Mouse (Mus musculus) kidney, embryonic 15.5 days (tissue): ENCODE measurements at regions not wholly inside any gene's neighbourhood (a gene's known extent, or its start where the extent isn't known, plus 50 kb on each side); places are given as distances from the start of the nearest gene placed in this dataset.

Source experiments
- ATAC-seq: fragments of 200-750 bp; cut with Nextera tagmentation; replicated peaks from 2 replicates; pipeline ENCODE4 v1.8.0; 2017; ENCODE audit warnings: moderate TSS enrichment; ENCODE audit not compliant: low FRiP score
- H3K27ac ChIP-seq: fragments of 300-500 bp; sonication (generic); 2 replicates; pipeline ENCODE4 v1.5.1; 2015; ENCODE audit warnings: mild to moderate bottlenecking, inconsistent platforms
- H3K27me3 ChIP-seq: fragments of 300-500 bp; sonication (generic); 2 replicates; pipeline ENCODE4 v1.6.1; 2015; ENCODE audit warnings: inconsistent platforms
- H3K36me3 ChIP-seq: fragments of 300-500 bp; sonication (generic); 2 replicates; pipeline ENCODE4 v1.6.1; 2015; ENCODE audit warnings: inconsistent platforms
- H3K4me1 ChIP-seq: fragments of 300-500 bp; sonication (generic); 2 replicates; pipeline ENCODE4 v1.6.1; 2015; ENCODE audit warnings: inconsistent platforms
- H3K4me2 ChIP-seq: fragments of 300-500 bp; sonication (generic); 2 replicates; pipeline ENCODE4 v1.6.1; 2015; ENCODE audit warnings: moderate library complexity, mild to moderate bottlenecking, inconsistent platforms
- H3K4me3 ChIP-seq: fragments of 300-500 bp; sonication (generic); replicated peaks from 2 replicates; pipeline ENCODE4 v1.5.1; 2015; ENCODE audit warnings: mild to moderate bottlenecking, inconsistent platforms
- H3K9ac ChIP-seq: fragments of 300-500 bp; sonication (generic); 2 replicates; pipeline ENCODE4 v1.6.1; 2015; ENCODE audit warnings: mild to moderate bottlenecking, inconsistent platforms
- H3K9me3 ChIP-seq: fragments of 300-500 bp; sonication (generic); replicated peaks from 2 replicates; pipeline ENCODE4 v1.6.1; 2016; ENCODE audit warnings: inconsistent platforms
- WGBS: fragments of 180-500 bp; shearing (Covaris S2); methylation state at CpG from one replicate; pipeline ENCODE4 v1.1.7; 2015; ENCODE audit warnings: mixed read lengths; 5-methylcytosine and 5-hydroxymethylcytosine counted together

GRCm38 (mm10) chrX:60833456-60833855 lies 59.8 kb downstream of the Sox3 start:
- no peak overlapping the region for H3K4me2 ChIP-seq
- WGBS = 86% methylated on average over 6 of the region's 6 CpGs
- no peak for ATAC-seq
- H3K4me1 ChIP-seq = no peaks in the 10 kb centered on the region
- no peaks in the 10 kb centered on the region for H3K27me3 ChIP-seq
- H3K9ac ChIP-seq = no peak overlapping the region
- no peak overlapping the region for H3K27ac ChIP-seq
- H3K4me3 ChIP-seq = no peak overlapping the region
- H3K9me3 ChIP-seq = no peaks in the 10 kb centered on the region
- H3K36me3 ChIP-seq = no peaks in the 10 kb centered on the region

DNA sequence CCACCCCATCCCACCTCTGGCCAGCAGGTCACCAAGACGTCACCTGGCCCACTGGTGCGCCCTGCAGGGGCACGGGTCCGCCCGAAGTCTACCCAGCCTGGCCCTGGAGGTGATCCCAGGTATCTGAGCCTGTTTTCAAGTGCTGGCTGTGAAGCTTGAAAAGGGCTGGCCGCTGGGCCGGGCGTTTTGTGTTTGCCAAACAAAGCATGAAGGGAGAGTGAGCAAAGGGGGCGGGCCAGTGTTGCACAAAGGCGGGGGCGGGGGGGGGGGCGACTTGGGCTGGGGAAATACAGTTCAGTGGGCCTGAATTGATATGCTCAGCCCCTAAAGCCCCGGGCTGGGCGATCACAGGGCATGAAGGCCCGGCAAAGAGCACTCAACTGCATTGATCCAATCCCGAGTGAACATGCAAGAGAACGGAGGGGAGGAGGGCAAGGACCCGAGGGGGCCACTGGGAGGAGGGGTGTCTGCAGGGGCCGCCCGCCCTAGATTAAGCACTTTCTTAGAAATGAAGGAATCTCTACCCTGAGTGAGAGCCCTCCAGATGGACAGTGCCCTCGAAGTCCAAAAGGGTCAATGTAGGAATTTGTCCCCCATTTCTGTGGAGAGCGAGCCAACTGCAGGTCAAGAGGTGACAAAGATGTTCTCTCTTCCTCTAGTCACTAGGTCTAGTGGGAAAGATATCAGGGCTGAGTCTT lies 61.8 kb downstream of the Sox3 start:
- H3K36me3 ChIP-seq = no peaks in the 10 kb centered on the region
- WGBS = 26% methylated on average over 22 of the region's 22 CpGs
- H3K9me3 ChIP-seq = no peaks in the 10 kb centered on the region
- H3K9ac ChIP-seq = no peak overlapping the region
- no peak overlapping the region for H3K27ac ChIP-seq
- H3K4me2 ChIP-seq = peak overlapping the region; percentile 31; the same call in 1 of the 2 replicates
- H3K4me1 ChIP-seq = no peaks in the 10 kb centered on the region
- peak; percentile 29; the same call in 1 of the 2 replicates for ATAC-seq
- no peaks in the 10 kb centered on the region for H3K27me3 ChIP-seq
- no peak overlapping the region for H3K4me3 ChIP-seq

GRCm38 (mm10) chrX:60825181-60826080 lies 67.8 kb downstream of the Sox3 start:
- no peaks in the 10 kb centered on the region for H3K36me3 ChIP-seq
- no peak overlapping the region for H3K4me3 ChIP-seq
- WGBS = 70% methylated on average over 9 of the region's 9 CpGs
- no peaks in the 10 kb centered on the region for H3K4me1 ChIP-seq
- no peak overlapping the region for H3K9ac ChIP-seq
- ATAC-seq = no peak
- H3K9me3 ChIP-seq = no peaks in the 10 kb centered on the region
- no peak overlapping the region for H3K27ac ChIP-seq
- no peaks in the 10 kb centered on the region for H3K27me3 ChIP-seq
- no peak overlapping the region for H3K4me2 ChIP-seq

DNA sequence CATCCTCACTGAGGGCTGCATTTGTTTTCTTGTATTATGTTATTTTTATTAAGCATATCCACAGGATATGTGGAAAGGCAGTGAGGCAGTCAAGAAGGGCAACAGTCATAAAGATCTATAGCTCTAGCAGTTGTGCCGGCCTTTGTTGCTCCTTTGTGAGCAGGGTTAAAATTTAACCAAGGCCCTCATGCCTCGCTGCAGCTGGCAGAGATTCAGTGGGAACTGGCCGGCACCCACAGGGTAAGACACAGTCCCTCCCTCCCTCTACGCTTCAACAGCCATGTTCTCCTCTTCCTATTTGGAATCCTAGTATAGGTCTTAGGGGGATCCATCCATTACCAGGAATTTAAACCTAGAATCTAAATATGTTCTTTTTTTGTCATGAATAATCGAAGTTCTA lies 94.7 kb downstream of the Sox3 start:
- H3K9ac ChIP-seq = no peak overlapping the region
- WGBS = 46% methylated on average over 5 of the region's 5 CpGs
- peak; percentile 79; the same call in 1 of the 2 replicates for ATAC-seq
- no peaks in the 10 kb centered on the region for H3K36me3 ChIP-seq
- H3K4me2 ChIP-seq = no peak overlapping the region
- no peaks in the 10 kb centered on the region for H3K4me1 ChIP-seq
- no peaks in the 10 kb centered on the region for H3K9me3 ChIP-seq
- H3K4me3 ChIP-seq = no peak overlapping the region
- H3K27me3 ChIP-seq = peaks cover 9% of the 10 kb centered on the region; the same call in 1 of the 2 replicates
- H3K27ac ChIP-seq = no peak overlapping the region

DNA sequence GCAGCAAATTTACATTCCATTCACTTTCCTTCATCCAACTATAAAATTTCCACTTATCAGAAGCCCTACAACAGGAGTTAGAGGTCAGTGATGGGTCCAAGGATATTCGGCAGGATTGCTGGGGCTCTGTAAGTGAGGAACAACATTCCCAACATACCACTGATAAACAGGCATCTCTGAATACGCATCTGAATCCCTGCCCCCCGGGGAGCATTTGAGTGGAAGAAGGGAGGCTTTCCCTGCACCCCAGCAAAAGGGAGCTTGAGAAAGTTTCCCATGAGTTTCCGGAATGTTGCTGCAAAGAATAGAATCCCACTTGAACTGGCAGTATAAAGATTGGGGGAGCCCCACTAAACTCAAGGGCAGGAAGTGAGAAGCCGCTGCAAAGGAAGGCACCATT lies 112.5 kb downstream of the Sox3 start:
- Histone ChIP-seq H3K4me3 (no peak overlapping the region), H3K27me3 (no peaks in the 10 kb centered on the region), H3K27ac (no peak overlapping the region), H3K4me1 (no peaks in the 10 kb centered on the region), H3K36me3 (no peaks in the 10 kb centered on the region), H3K9ac (no peak overlapping the region), H3K4me2 (no peak overlapping the region), H3K9me3 (no peaks in the 10 kb centered on the region)
- ATAC-seq = no peak
- 50% methylated on average over 5 of the region's 5 CpGs for WGBS

DNA sequence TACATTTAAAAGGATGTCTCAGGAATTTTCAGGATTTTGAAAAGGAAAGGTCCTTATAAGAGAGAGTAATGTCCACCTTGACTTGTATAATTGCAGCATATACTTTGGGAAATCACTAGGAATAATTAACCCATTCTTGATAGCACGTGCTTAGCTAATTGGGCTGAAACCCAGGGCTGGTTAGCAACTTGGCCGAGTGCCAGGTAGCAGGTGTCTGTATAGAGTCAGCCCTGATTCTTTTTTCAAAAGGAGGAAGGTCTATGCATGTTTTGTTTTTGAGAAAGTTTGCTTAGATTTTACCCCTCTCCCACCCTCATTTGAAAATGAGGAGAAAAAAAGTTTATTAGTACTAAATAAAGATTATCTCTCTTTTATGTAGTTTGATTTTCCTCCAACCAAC lies 113.1 kb downstream of the Sox3 start:
- Histone ChIP-seq H3K4me1 (no peaks in the 10 kb centered on the region), H3K9ac (no peak overlapping the region), H3K4me3 (no peak overlapping the region), H3K27ac (no peak overlapping the region), H3K9me3 (no peaks in the 10 kb centered on the region), H3K27me3 (no peaks in the 10 kb centered on the region), H3K4me2 (no peak overlapping the region), H3K36me3 (no peaks in the 10 kb centered on the region)
- 54% methylated on average over 2 of the region's 2 CpGs for WGBS
- ATAC-seq = no peak

DNA sequence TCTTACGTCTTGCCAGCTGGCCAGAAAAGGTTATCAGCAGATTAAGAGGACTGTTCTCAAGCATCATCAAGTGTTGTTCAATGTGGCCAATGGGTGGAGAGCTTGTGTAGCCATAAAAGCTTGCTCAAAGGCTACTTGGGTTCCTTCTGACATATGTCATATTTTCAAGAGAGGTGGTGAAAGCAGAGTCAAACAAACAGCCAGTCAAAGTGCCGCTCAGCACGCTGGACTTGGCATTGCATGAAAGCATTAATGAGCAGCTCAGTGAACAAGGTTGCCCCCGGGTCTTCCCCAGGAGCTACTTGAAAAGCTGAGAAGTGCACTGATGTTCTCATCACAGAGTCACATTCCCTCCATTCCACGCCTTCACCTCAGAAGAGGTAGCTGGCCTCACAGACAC lies 119.6 kb downstream of the Sox3 start:
- Histone ChIP-seq H3K4me1 (no peaks in the 10 kb centered on the region), H3K4me2 (no peak overlapping the region), H3K27me3 (no peaks in the 10 kb centered on the region)

GRCm38 (mm10) chrX:60772439-60772838 lies 120.8 kb downstream of the Sox3 start:
- ATAC-seq = no peak
- H3K36me3 ChIP-seq = no peaks in the 10 kb centered on the region
- H3K27me3 ChIP-seq = no peaks in the 10 kb centered on the region
- WGBS = 39% methylated on average over 1 of the region's 1 CpGs
- H3K4me2 ChIP-seq = no peak overlapping the region
- H3K9me3 ChIP-seq = no peaks in the 10 kb centered on the region
- H3K4me1 ChIP-seq = no peaks in the 10 kb centered on the region
- no peak overlapping the region for H3K4me3 ChIP-seq
- no peak overlapping the region for H3K27ac ChIP-seq
- no peak overlapping the region for H3K9ac ChIP-seq

More for the DNA sequence above, 119.6 kb downstream of the Sox3 start:
- H3K9me3 ChIP-seq = no peaks in the 10 kb centered on the region
- H3K27ac ChIP-seq = no peak overlapping the region
- H3K9ac ChIP-seq = no peak overlapping the region
- H3K36me3 ChIP-seq = no peaks in the 10 kb centered on the region
- H3K4me3 ChIP-seq = no peak overlapping the region
- ATAC-seq = no peak
- 74% methylated on average over 5 of the region's 5 CpGs for whole genome bisulfite sequencing

GRCm38 (mm10) chrX:60750456-60750855 lies 142.8 kb downstream of the Sox3 start:
- Histone ChIP-seq H3K4me1 (no peaks in the 10 kb centered on the region), H3K27ac (no peak overlapping the region), H3K9me3 (no peaks in the 10 kb centered on the region), H3K4me3 (no peak overlapping the region), H3K27me3 (no peaks in the 10 kb centered on the region), H3K4me2 (no peak overlapping the region), H3K36me3 (no peaks in the 10 kb centered on the region), H3K9ac (no peak overlapping the region)
- 74% methylated on average over 5 of the region's 5 CpGs for WGBS
- ATAC-seq = no peak

DNA sequence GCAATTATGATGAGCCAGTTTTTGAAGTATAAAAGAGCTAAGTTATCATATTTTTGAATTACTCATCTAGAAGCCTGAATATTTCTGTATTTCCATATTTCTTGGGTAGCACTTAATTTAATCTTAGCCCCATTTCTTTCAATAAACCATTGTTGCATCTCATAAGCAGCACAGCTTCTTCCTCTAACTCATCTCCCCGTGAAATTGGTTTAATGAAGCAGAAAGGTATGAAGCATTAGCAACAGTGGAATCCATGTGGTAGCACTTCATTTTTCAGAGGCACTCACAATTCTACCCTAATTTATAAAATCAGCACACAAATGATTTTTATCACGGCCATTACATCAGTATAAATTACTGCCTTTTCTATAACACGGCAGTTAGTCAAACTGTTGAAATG lies 149.3 kb downstream of the Sox3 start:
- Histone ChIP-seq H3K36me3 (no peaks in the 10 kb centered on the region), H3K9ac (no peak overlapping the region), H3K4me3 (no peak overlapping the region), H3K4me2 (no peak overlapping the region), H3K4me1 (no peaks in the 10 kb centered on the region), H3K27me3 (no peaks in the 10 kb centered on the region), H3K9me3 (no peaks in the 10 kb centered on the region), H3K27ac (no peak overlapping the region)
- 74% methylated on average over 3 of the region's 3 CpGs for WGBS
- no peak for ATAC-seq

DNA sequence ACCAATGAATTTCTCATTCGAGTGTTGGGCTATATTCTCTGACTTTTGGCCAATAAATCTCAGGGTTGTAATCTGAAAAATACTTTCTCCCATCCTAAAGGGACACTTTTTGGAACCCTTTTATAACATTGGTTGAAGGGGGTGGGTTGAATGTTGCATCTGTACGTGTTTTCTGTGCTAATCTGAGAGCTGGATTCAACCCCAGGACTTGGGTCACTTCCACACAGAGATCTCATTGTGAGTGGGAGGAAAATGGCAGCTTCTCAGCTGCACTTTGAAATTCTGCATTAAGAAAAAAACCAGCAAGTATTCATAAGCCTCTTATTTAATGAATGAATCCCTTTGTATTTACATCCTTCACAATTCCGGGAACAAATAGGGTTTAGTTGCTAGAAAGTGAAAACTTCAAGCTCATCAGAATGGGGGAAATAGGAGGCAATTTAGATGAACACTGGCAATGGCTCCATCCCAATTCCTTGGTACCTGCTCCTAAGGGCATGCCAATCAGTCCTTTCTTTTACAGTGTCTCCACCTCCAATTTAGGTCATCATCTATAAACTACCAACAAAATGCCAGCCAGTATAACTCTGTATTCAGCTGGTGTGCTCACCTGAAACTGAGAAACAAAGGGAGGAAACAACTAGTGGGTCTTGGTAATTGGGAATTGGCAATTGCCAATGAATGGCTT lies 150.1 kb downstream of the Sox3 start:
- Histone ChIP-seq H3K4me3 (no peak overlapping the region), H3K27ac (no peak overlapping the region), H3K9ac (no peak overlapping the region), H3K9me3 (no peaks in the 10 kb centered on the region), H3K4me2 (no peak overlapping the region), H3K36me3 (no peaks in the 10 kb centered on the region), H3K27me3 (no peaks in the 10 kb centered on the region), H3K4me1 (no peaks in the 10 kb centered on the region)
- no peak for ATAC-seq
- 73% methylated on average over 3 of the region's 3 CpGs for WGBS
